Mouse (Mus musculus): ENCODE results near the gene Slc35f1.

Slc35f1 gene

GRCm38 (mm10) chr10:52690334-52690991 is at the start of gene Slc35f1:
Gene Slc35f1, plus strand, starts transcription at chr10:52690533.
- in situ Hi-C loops (cut with MboI; ENCODE audit: low sequenced_read_pairs), result no loop called here

GRCm38 (mm10) chr10:52671234-52671633 is 19.1 kb upstream of the Slc35f1 start:
- in situ Hi-C loops (cut with MboI; ENCODE audit: low sequenced_read_pairs), result no loop called here

- in situ Hi-C loops (cut with MboI; ENCODE audit: low sequenced_read_pairs), result no loop called here
These were observed 829 bp downstream of the Slc35f1 start for GRCm38 (mm10) chr10:52690992-52691731.

DNA sequence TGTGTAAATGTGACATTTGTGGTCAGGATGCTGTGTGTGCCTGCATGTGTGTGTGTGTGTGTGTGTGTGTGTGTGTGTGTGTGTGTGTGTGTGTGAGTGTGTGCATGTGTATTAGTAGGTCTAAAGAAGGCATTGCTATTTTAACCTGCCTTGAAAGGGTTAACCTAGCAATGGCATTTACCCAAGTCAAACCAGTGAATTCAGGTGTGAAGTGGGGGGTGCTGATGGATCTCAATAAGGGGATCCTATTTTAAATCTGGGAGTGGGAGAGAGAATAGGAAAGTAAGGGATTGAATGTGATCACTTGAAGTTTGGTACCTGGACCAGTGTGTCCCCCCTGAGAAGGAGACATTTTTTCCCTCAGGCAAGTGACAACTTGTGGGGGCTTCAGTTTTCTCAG is 13.4 kb downstream of the Slc35f1 start:
- in situ Hi-C loops (cut with MboI; ENCODE audit: low sequenced_read_pairs), result no loop called here

GRCm38 (mm10) chr10:52704101-52705051 is 14.0 kb downstream of the Slc35f1 start:
- in situ Hi-C loops (cut with MboI; ENCODE audit: low sequenced_read_pairs), result no loop called here

DNA sequence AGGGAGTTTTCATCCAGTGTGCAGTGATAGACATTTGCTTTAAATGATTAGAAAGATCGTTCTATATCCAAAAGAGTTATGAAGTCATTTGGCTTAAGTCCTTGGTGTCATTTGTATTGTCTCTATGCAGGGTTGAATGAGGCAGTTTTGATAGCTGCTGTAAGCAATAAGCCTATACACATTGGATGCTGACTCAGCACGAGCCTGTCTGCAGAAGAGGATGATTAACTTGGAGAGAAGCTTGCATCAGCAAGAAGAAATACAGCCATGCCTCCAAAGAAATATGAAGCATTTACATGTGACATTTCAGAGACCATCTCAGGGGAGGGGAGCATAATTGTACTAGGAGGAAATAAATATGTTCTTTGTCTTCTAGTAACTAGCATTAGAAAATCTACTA is 19.1 kb downstream of the Slc35f1 start:
- in situ Hi-C loops (cut with MboI; ENCODE audit: low sequenced_read_pairs), result no loop called here

- in situ Hi-C loops (cut with MboI; ENCODE audit: low sequenced_read_pairs), result no loop called here
These were observed 21.8 kb downstream of the Slc35f1 start for GRCm38 (mm10) chr10:52712166-52712565.

DNA sequence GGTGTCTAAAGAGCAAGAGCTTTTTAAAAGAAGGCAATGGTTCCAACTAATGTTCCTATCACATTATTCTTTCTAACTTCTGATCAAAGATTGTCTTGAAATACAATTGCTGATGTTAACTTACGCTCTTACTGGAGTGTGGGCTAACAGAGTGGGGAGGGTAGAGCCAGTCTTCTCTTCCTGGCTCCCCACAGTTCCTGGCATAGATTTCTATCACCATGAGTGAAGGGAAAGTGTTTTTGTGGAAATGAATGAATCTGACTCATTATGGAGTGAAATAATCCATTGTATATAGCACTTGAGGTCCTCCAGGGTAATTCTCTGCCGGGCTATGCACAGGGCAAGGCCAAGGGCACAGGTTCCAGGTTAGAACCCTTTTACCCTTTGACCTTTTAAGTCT is 24.2 kb downstream of the Slc35f1 start:
- in situ Hi-C loops (cut with MboI; ENCODE audit: low sequenced_read_pairs), result no loop called here

DNA sequence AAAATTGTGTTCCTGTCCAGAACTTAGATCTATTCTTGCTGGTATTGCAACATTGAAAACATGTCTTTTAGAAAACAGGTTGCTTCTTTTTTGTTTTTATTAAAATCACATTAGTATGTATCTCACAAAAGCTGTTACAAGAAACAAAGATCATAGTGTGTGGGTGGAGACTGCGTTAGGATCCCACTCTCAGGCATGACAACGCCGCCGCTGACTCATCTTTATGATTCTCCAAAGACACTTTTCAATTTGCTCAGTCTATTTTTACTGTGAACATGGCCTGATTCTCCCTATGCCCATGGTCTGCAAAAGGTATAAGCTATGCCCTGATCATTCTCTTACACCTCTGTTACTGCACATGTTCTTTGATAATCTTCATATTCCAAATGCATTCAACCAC is 24.8 kb downstream of the Slc35f1 start:
- in situ Hi-C loops (cut with MboI; ENCODE audit: low sequenced_read_pairs), result no loop called here

- in situ Hi-C loops (cut with MboI; ENCODE audit: low sequenced_read_pairs), result no loop called here
These were observed 28.0 kb downstream of the Slc35f1 start for GRCm38 (mm10) chr10:52718199-52718917.

GRCm38 (mm10) chr10:52726674-52727073 is 36.3 kb downstream of the Slc35f1 start:
- in situ Hi-C loops (cut with MboI; ENCODE audit: low sequenced_read_pairs), result no loop called here

DNA sequence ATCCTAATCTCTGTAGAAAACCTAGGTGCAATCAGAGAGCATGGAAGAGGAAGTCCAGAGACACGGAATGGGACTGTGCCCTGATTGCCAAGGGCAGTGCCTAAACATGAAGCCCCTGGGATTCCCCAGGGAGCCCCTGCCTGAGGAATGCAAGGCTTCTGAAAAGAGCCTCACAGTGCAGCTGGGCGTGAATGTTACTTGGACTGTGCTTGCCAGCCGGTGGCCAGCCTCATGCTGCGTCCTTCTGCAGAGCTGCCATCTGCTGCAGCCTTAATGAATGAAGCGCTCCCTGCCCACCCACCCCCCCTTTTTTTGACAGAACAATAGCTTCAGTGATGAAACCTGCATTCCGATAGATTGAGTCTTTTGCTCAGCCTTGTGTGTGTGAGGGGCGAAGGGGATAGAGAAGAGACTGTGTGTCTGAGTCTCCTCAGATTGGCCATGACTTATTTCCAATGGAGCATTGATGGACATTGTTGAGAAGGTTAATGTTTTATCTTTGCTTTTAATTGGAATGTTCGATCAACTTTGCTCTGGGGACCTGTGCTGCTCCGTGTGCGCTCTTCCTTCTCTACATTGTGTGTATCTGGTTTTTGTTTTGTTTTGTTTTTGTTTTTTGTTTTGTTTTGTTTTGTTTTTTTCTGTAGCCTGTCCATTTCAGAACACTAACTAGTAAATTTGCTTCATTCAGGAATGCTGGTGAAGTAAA is 52.5 kb downstream of the Slc35f1 start:
- in situ Hi-C loops (cut with MboI; ENCODE audit: low sequenced_read_pairs), result no loop called here

GRCm38 (mm10) chr10:52743831-52744230 is 53.5 kb downstream of the Slc35f1 start:
- in situ Hi-C loops (cut with MboI; ENCODE audit: low sequenced_read_pairs), result no loop called here

- in situ Hi-C loops (cut with MboI; ENCODE audit: low sequenced_read_pairs), result no loop called here
These were observed 57.8 kb downstream of the Slc35f1 start for GRCm38 (mm10) chr10:52748028-52748597.

DNA sequence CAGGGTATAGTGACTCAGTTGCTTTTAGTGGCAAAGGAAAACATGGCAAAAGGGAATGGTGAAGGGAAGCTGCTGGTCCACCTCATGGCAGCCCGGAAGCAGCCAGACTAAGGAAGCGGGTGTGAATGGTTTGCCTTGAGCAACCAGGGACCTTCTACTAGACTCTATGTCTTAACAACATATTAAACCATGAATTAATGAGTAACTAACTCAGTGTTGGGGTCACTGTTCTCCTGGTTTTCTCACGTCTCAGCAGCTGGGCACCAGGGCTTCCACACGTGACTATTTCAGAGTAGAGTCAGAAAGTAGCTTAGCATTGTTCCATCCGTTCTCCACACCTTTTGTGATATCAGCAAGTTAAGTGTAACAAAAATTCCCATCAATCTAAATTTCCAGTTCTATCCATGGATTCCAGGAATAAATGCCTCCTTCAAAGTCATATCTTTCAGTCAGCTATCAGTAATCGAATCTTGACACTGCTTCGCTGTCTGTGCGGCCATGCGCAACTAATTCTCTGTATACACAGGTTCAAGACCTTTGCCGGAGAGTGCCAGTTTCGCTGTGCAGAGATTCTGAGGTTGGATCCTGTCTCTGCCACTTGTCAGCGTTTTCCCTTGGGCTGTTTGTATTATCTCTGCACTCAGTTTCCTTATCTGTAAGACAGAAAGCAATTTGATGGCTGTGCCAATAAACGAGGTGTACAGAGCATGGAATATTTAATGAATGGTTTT is 65.8 kb downstream of the Slc35f1 start:
- in situ Hi-C loops (cut with MboI; ENCODE audit: low sequenced_read_pairs), result no loop called here

DNA sequence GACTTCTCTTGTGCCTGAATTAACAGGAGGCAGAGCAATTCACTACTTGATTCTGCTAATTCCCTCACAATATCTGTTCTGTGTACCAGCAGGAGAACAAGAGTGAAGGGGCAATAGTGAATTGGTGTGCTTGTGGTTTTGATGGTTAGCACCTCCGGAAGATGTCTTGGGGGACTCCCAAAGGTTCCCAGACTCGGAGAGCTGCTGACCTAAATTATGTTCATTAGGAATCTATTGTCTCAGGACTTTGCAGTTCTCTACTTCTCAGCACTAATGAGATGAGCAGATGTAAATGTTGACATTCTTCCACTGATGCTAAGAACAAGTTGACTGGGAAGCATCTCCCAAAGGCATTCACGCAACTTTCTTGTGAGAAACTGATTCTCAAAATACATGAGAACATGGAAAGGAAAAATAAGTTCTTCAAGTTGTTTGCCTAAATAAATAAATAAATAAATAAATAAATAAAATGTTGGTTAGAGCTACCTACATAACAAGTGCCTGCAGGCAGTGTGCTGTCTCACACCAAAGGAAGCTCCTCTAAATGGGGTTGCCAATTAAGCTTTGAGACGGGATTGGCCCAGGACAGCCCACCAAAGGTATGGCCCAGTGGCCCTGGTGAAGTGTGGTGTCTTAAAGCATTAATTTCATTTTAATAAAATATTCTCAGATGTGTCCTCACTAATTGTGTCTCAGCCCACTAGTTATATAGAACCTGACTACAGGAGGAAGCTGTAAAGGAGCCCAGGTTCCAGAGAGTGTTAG is 67.3 kb downstream of the Slc35f1 start:
- in situ Hi-C loops (cut with MboI; ENCODE audit: low sequenced_read_pairs), result no loop called here

DNA sequence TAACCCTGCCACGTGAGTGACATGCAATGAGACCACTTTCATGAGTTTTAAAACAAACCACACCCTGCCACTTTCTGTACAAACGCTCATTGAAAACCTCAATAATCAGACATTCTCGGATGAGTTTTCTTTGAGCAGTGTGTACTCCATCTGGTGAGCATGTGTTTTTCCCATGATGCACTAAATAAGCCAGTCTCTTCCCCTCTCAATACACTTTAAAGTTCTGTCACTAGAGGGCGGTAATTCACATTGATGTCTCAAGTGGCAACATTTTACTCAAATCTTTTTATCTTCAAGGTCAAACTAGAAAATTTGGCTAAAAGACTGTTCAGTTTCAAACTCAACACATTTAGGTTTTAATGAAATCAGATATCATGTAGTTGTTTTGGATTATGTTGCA is 68.3 kb downstream of the Slc35f1 start:
- in situ Hi-C loops (cut with MboI; ENCODE audit: low sequenced_read_pairs), result no loop called here

DNA sequence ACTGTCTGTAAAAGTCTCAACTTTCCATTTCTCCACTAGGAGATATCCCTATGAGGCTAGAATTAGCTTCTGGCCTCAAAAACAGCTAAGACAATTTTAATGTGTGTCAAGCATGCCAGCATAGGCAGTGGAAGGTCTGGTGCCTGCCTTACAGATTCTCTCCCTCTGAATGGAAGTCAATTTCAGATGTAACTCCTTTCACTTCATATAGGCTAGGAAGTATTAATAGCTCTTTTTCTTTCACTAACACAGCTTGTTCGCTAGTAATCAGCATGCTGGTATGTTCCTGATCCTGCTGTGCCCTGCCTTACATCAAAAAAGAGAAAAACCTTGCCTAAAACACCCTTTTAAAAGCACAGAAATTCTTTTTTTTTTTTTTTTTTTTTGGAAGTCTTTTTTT is 70.2 kb downstream of the Slc35f1 start:
- in situ Hi-C loops (cut with MboI; ENCODE audit: low sequenced_read_pairs), result no loop called here

All from CH12F3 (cell line).